Mouse (Mus musculus): ENCODE measurements around the gene Pyroxd2. TPM values are rescaled to one million over a fixed set of nuclear protein-coding genes. Genes with fewer than 3 reads are reported as not detected.
"Not testable (repeated sequence)": the region's sequence is repeated elsewhere in the genome, so short reads cannot be mapped to it uniquely, and the experiment has no call there.

Pyroxd2 gene
- polyA plus RNA-seq, 2 experiments from 2014 or later, result 0.39 to 0.77 TPM

- ATAC-seq, result no peak
These were observed 63.3 kb downstream of the Pyroxd2 start for GRCm38 (mm10) chr19:42689321-42689720.

GRCm38 (mm10) chr19:42682776-42683175, 69.8 kb downstream of the Pyroxd2 start:
- ATAC-seq, result not testable (repeated sequence)

DNA sequence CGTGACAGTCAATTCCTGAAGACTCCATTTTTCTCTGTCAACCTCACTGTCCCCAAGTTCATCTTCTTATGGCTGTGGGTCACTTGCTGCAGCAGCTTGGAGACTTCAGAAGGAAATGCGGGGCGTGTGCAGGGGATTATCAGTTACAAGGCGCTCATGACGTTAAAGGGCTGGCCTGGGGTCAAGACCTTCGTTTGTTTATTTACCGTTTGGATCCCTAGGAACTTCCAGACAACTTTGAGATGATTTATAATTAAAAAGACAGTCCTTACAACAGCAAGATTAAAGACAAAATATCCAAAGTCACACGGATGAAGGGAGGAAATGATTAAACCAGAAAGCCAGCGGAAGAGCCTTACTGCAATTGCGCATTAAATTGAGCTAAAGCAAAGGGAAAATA, 74.4 kb downstream of the Pyroxd2 start:
- ATAC-seq, result no peak

GRCm38 (mm10) chr19:42677452-42677851, 75.1 kb downstream of the Pyroxd2 start:
- ATAC-seq, result no peak

GRCm38 (mm10) chr19:42676931-42677330, 75.6 kb downstream of the Pyroxd2 start:
- no peak for ATAC-seq

Other genes with a start within 250 kb of the Pyroxd2 start
- gene R3hcc1l, start 234.0 kb downstream of the Pyroxd2 start, polyA plus RNA-seq (2017; shearing (Covaris generic)), result 10 to 100 TPM; 50.1 to 53.5 TPM
- under 1 TPM; 0.39 to 0.47 TPM for gene Loxl4, start 140.0 kb downstream of the Pyroxd2 start, polyA plus RNA-seq (2017; shearing (Covaris generic))
- 10 to 100 TPM; 10.9 to 18.1 TPM for gene Hps1, start 27.2 kb upstream of the Pyroxd2 start, polyA plus RNA-seq (2017; shearing (Covaris generic))

Measured in CD4-positive, CD25-positive, alpha-beta regulatory T cell, adult 4 months (primary cell).